Mouse (Mus musculus): Measurements from ENCODE around the gene Lrrc8e.

The Lrrc8e gene

GRCm38 (mm10) chr8:4226739-4227347, at the start of gene Lrrc8e:
Gene Lrrc8e (plus strand): TSS chr8:4226827.
- peak; percentile 47 for DNase-seq

DNA sequence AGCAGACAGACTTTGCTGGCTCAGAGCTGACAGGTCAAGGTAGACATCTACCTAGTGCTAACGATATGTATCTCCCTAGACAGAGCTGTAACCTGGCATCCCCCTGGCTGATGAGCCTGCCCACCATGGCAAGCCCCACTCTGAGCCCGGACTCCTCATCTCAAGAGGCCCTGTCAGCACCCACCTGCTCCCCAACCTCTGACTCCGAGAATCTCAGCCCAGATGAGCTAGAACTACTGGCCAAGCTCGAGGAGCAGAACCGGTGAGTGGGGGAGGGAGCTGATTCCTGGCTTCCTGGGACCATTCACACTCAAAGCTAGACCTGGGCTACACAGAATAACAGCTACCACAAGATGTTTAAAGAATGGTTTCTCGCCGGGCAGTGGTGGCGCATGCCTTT, 43.2 kb upstream of the Lrrc8e start:
- no peak for DNase-seq

GRCm38 (mm10) chr8:4186151-4186550, 40.5 kb upstream of the Lrrc8e start:
- DNase-seq: peak; percentile 7

- DNase-seq: peak; percentile 21
Observed at GRCm38 (mm10) chr8:4188605-4189004, 38.0 kb upstream of the Lrrc8e start.

DNA sequence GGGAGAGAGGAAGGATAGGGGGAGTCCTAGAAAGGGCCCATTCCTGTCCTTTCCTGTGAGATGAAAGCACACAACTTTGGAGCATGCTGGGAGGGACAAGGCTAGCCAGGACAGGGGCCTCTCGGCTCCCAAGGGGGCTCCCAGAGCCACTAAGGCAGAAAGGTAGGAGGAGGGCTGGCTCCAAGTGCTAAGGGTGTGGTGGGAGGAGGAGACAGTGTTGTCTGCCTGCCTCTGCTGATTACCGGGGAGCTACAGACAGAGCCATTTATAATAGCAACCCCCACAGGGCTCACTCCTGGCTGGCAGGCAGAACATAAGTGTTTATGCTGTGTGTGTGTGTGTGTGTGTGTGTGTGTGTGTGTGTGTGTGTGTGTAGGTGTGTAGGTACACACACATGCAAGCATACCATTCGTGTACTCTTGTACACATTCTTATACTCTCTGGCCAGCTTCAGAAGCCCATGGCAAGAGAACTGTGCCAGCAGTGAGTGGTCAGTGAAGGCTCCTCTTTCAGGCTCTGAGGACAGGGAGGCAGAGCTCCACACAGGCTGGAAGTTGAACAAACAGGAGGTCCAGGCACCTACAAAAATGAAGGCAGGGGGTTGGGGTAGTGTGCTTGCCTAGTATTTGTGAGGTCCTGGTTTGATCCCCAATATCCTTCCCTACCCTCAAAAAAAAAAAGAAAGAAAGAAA, 37.5 kb upstream of the Lrrc8e start:
- peak; percentile 82 for DNase-seq

DNA sequence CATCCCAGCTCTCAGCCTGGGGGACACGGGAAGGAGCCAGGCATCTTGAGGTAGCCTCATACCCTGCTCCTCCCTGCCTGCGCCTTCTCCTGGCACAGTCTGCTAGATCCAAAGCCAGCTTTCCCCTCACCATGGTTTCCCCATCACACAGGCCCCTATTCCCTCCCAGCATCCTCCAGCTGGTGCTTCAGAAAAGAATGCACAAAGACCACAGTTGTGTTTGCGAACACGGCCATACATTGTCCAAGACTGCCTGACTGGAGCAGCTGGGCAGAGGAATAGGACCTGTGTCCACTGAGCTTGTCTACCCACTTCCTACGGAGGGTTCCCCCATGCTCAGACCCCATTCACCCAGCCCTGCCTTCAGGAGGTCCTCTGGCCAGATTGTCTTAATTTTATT, 34.3 kb upstream of the Lrrc8e start:
- DNase-seq: no peak

DNA sequence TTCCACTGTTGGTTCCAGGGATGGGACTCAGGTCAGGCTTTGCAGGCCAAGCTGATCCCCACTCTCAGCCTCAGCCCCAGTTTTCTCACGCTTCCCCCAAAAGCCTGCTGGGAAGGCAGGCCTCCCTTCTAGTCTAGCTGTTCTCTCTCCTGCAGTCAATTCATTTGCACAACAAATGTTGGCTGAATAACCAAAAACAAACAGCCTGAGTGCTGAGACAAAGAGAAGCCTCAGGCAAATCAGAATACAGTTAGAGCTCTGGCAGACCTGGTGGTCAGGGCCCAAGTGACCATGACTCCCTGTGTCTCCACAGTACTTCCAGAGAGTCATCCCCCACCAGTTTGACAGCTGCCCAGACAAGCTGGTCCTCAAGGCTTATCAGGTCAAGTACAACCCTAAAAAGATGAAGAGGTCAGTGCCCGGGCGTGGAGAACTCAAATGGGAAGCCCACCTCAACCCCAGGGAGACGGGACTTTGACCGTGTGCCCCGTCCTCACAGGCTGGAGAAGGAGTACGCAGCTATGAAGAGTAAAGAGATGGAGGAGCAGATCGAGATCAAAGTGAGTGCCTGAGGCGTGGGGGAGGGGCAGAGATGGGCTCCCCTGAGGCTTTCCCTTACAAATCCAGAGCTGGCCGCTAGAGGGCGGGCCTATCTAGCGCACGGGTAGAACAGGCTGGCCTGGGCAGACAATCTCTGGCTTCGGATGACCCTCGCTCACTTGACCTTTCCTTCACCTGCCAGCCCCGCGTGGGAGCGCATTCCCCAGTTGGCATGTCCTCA, 33.6 kb upstream of the Lrrc8e start:
- peak; percentile 88 for DNase-seq

DNA sequence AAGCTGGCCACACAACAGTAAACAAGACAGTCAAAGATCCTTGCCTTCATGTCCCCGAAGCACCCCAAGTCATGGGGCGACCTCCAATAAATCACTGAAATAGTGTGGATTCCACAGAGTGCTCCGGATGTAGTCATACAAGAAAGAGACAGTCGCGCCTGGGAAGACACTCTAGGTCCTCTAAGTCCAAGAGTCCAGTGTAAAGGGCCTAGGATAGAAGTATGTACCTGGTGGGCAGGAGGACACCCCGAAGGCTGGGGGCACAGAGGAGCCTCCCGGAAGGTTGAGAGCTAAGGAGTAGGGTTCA, 33.1 kb upstream of the Lrrc8e start:
- DNase-seq: no peak

DNA sequence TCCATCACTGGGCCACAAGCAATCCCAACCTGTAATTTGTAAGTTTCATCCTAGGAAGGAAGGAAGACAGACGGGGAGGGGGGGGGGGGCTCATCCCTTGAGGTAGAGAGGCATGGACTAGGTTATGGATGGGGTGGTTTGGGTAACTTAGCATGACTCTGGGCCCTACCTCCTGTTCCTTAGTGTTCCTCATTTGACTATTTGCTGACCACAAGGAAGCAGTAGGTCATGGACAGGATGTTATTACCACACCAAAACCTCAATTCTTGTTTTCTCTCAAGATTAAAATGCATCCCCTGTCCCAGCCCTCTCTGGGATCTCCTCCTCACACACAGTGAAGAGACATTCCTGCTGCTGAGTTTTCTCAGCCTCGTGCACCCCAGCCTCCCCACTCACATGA, 25.3 kb upstream of the Lrrc8e start:
- DNase-seq: no peak

- DNase-seq: no peak
Observed at GRCm38 (mm10) chr8:4205246-4206123, 21.1 kb upstream of the Lrrc8e start.

DNA sequence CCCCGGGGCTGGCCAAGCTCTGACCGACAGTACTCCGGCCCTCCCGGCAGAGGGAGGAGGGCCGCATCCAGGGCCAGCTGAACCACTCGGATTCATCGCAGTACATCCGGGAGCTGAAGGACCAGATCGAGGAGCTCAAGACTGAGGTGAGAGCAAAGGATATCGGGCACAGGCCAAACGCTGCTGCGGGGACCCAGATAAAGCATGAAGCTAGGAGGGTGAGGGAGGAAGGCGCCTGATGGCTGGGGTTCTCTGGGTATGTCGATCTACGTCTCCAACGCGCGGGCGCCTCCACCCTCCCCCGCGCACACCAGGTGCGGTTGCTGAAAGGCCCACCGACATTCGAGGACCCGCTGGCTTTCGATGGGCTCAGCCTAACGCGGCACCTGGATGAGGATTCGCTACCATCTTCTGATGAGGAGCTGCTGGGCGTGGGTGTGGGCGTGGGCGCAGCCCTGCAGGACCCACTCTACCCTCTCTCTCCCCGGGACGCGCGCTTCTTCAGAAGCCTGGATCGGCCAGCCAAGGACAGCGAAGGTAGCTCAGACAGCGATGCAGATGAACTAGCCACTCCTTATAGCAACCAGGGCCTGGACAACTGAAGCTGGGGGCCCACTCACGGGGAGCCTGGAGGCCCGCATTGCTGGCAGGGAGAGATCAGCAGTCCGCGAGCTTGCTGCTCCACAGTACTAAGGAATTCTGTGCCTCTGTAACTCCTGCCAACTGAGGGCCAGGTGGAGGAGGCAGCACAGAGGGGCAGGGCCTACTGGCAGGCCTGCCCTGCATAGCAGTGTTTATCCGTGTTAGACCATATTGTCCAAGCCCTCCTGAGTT, 20.2 kb upstream of the Lrrc8e start:
- peak; percentile 47 for DNase-seq

DNA sequence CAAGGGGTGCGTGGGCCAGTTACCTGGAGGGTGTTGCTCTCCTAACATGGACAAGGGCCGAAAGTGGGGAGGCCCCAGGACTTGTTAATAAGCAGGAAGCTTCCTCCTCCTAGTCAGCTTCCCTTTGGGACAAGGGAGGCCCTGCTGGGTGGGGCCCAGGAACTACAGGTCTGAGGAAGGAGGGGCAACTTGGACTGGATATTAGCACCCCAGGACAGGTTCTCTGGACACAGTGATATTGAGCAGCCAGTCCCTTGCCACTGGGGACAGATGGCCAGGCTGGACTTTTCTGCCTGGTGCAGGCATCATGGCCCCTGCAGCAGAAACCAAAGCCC, 19.6 kb upstream of the Lrrc8e start:
- DNase-seq: no peak

GRCm38 (mm10) chr8:4211097-4211496, 15.5 kb upstream of the Lrrc8e start:
- no peak for DNase-seq

GRCm38 (mm10) chr8:4212809-4213209, 13.8 kb upstream of the Lrrc8e start:
- peak; percentile 15 for DNase-seq

DNA sequence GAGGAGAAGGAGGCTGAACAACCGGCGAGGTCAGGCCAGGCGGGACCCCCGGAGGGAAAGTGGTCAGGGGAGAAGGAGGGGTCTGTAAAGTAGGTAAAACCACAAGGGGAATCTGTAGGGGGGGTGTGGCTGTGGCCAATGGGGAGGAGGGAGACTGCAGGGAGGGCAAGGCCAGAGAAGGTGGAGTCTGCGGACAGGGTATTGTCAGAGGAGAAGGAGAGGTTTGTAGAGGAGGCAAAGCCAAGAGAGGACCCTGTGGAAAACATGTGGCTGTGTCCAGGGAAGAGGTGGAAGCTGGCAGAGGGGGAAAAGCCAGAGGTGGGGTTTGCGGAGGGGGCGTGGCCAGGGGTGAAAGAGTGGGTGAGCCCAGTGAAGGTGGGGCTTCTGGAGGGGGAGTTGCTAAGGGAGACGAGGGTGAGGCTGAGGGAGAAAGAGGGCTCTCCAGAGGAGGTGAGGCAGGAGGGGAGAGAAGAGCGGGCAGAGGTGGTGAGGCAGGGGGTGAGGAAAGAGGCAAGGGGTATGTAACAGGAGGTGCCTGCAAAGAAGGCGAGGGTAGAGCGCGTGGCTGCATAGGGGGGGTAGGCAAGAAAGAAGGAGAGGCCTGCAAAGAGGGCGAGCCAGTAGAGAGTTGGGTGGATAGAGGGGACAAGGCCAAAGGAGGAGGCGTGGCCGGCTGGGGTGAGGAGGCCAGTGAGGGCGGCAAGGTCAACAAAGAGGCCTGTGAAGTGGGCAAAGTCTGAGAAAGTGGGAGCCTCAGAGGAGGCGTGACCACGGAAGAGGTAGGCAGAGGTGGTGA, 13.2 kb upstream of the Lrrc8e start:
- peak; percentile 71 for DNase-seq

DNA sequence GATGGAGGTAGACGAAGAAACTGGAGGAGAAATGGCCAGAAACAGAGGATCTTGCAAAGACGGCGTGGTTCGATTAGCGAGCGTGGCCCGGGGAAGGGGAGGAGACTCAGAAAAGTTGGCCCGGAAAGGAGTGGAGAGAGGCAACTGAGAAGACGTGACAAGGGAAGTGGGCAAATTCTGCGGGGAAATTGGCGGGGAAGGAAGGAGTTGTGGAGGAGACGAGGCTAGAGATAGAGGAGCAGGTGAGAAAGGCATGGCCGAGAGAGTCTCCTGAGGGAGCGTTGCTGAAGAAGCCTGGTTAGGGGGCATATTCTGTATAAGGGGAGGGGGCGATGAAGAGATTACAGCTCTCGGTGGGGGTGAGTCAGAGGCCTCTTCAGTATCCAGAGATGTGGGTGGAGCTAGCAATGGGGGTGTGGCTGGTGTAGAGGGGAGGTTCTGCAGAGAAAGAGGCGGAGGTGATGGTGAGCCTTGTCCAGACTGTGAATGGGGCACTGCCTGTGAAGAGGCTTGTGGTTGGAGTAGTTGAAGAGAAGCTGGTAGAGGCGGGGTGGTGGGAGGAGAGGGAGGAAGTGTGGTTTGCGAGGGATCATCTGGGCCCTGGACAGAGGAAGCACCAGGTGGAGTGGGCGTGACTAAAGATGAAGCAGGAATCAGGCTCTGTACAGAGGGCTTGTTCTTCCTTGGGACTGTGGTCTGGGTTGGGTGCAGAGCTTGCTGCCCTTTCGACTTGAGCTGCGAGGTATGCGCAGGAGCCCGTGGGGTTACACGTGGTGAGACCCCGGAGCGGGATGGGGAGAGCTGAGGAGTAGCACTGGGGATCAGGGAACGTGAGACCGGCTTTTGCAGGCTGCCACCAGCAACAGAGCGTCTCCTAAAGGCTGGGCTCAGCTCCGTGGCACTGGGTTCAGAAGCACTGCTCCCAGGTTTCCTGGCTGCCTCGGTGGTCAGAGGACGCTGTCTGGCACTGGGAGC, 12.3 kb upstream of the Lrrc8e start:
- peak; percentile 73 for DNase-seq

- no peak for DNase-seq
Observed at GRCm38 (mm10) chr8:4216296-4216695, 10.3 kb upstream of the Lrrc8e start.

GRCm38 (mm10) chr8:4216791-4217621, 9.6 kb upstream of the Lrrc8e start, which contains the start of gene Prr36:
Gene Prr36 (minus strand): TSS chr8:4217459.
- DNase-seq: no peak

- no peak for DNase-seq
Observed at GRCm38 (mm10) chr8:4219617-4220016, 7.0 kb upstream of the Lrrc8e start.

Measured in liver (tissue).